Mouse (Mus musculus): ENCODE measurements at regions not wholly inside any gene's neighbourhood (a gene's known extent, or its start where the extent isn't known, plus 50 kb on each side); places are given as distances from the start of the nearest gene placed in this dataset.

GRCm38 (mm10) chr13:28544003-28544818 lies 286.9 kb downstream of the Gm11361 start:
- no peak for TF ChIP-seq CTCF (IDR thresholded peaks at IDR 0.05; ENCODE audit: low read depth)
- no peak for TF ChIP-seq EP300 (optimal IDR thresholded peaks at IDR 0.05)
